Mouse (Mus musculus) kidney, postnatal 0 days (tissue): ENCODE measurements around the gene Nr2e3. TPM values are rescaled to one million over a fixed set of nuclear protein-coding genes. Genes with fewer than 3 reads are reported as not detected.
"Not testable (repeated sequence)": the region's sequence is repeated elsewhere in the genome, so short reads cannot be mapped to it uniquely, and the experiment has no call there.

Experiments
- ATAC-seq: fragments of 200-750 bp; cut with Nextera tagmentation; replicated peaks from 2 replicates; pipeline ENCODE4 v1.8.0; 2017; ENCODE audit warnings: low read depth, moderate number of reproducible peaks, moderate TSS enrichment, moderate library complexity; ENCODE audit not compliant: low FRiP score
- DNase-seq: peaks from one replicate; pipeline ENCODE4 v3.0.0-alpha.2; 2016; ENCODE audit warnings: low spot score
- H3K27ac ChIP-seq: fragments of 300-500 bp; sonication (generic); 2 replicates; pipeline ENCODE4 v1.5.1; 2014; ENCODE audit warnings: mild to moderate bottlenecking
- H3K27me3 ChIP-seq: fragments of 300-500 bp; sonication (generic); 2 replicates; pipeline ENCODE4 v1.6.1; 2014; ENCODE audit warnings: low read length, mixed read lengths; ENCODE audit not compliant: insufficient read depth
- H3K36me3 ChIP-seq: fragments of 300-500 bp; sonication (generic); 2 replicates; pipeline ENCODE4 v1.6.1; 2014; ENCODE audit warnings: low read length, mixed read lengths; ENCODE audit not compliant: insufficient read depth
- H3K4me1 ChIP-seq: fragments of 300-500 bp; sonication (generic); replicated peaks from 2 replicates; pipeline ENCODE4 v1.6.1; 2014; ENCODE audit warnings: antibody characterized with exemption, low read length, mixed read lengths; ENCODE audit not compliant: insufficient read depth
- H3K4me2 ChIP-seq: fragments of 300-500 bp; sonication (generic); 2 replicates; pipeline ENCODE4 v1.6.1; 2014; ENCODE audit warnings: mild to moderate bottlenecking, low read length, moderate library complexity, mixed read lengths
- H3K4me3 ChIP-seq: fragments of 300-500 bp; sonication (generic); replicated peaks from 2 replicates; pipeline ENCODE4 v1.5.1; 2014; ENCODE audit warnings: low read depth, low read length
- H3K9ac ChIP-seq: fragments of 300-500 bp; sonication (generic); 2 replicates; pipeline ENCODE4 v1.6.1; 2014; ENCODE audit warnings: low read depth, low read length
- H3K9me3 ChIP-seq: fragments of 300-500 bp; sonication (generic); replicated peaks from 2 replicates; pipeline ENCODE4 v1.6.1; 2016; ENCODE audit warnings: low read length, inconsistent platforms, mixed read lengths
- CTCF ChIP-seq: IDR thresholded peaks from 2 replicates; pipeline ENCODE4 v1.5.1; 2016; ENCODE audit warnings: antibody characterized with exemption, low read depth, mild to moderate bottlenecking, moderate library complexity
- WGBS: fragments of 180-500 bp; shearing (Covaris S2); extraction: QIAGEN DNeasy Blood & Tissue Kit; methylation state at CpG from one replicate; pipeline ENCODE4 v1.1.7; 2014; 5-methylcytosine and 5-hydroxymethylcytosine counted together
- polyA plus RNA-seq: library from polyadenylated mRNA; unstranded; fragments of >200 nt; fragmentation: Nextera tagmentation; extraction: Ambion mirVana; gene quantifications from 2 replicates; pipeline ENCODE4 v1.2.1, GENCODE M21; 2015

The Nr2e3 gene
- polyA plus RNA-seq, 1 experiment from 2014 or later: not detected

GRCm38 (mm10) chr9:59961201-59961955 is 919 bp upstream of the Nr2e3 start:
- 62% methylated on average over 14 of the region's 14 CpGs for WGBS
- no peak for TF ChIP-seq CTCF
- H3K27me3 ChIP-seq: no peaks in the 10 kb centered on the region
- no peak overlapping the region for H3K4me3 ChIP-seq
- H3K4me2 ChIP-seq: no peak overlapping the region
- ATAC-seq: no peak
- H3K9ac ChIP-seq: no peak overlapping the region
- DNase-seq: no peak
- no peaks in the 10 kb centered on the region for H3K36me3 ChIP-seq
- no peaks in the 10 kb centered on the region for H3K9me3 ChIP-seq
- H3K4me1 ChIP-seq: no peaks in the 10 kb centered on the region
- H3K27ac ChIP-seq: no peak overlapping the region

DNA sequence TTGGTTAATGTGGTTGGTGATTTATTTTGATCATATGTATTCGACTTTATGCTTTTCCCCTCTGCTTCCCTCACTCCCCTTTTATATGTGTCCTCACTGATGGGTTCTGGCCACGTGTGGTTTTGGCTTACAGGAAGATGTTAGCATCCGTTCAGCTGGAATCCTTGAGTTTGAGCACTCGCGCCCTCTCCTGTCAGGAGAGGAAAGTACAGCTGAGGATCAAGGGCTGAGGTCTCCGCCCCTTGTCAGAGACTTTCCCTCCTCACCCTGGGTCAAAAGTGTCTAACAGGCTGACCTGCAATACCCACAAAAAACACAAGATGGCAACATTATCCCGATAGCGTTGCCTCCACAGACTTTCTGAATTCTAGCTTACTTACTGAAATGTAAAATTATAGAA is 1.2 kb downstream of the Nr2e3 start:
- no peak overlapping the region for H3K4me2 ChIP-seq
- no peaks in the 10 kb centered on the region for H3K36me3 ChIP-seq
- H3K27ac ChIP-seq: no peak overlapping the region
- H3K4me1 ChIP-seq: no peaks in the 10 kb centered on the region
- peak; percentile 97 for TF ChIP-seq CTCF
- H3K4me3 ChIP-seq: no peak overlapping the region
- H3K9me3 ChIP-seq: no peaks in the 10 kb centered on the region
- H3K27me3 ChIP-seq: no peaks in the 10 kb centered on the region
- 1% methylated on average over 8 of the region's 8 CpGs for WGBS
- ATAC-seq (peak; percentile 72), DNase-seq (peak; percentile 97)
- H3K9ac ChIP-seq: no peak overlapping the region

DNA sequence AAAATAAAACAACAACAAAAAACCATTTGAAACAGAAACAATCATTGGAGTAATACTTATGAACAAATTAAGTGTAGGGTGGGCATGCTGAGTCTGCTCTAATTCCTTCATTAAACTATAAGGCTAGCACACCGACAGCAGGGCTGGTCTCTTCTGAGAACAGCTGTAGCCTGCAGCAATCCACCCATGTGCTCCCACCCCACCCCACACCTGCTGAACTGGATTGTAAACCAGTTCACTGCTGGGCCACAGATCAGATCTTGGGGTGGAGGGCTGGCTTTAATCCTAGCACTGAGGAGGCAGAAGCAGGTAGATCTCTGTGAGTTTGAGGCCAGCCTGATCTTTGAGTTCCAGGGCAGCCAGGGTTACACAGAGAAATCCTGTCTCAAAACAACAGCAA is 2.3 kb downstream of the Nr2e3 start:
- not testable (repeated sequence) for H3K27ac ChIP-seq, H3K9me3 ChIP-seq, ATAC-seq, H3K4me3 ChIP-seq, H3K4me2 ChIP-seq, H3K9ac ChIP-seq, H3K36me3 ChIP-seq, H3K4me1 ChIP-seq, DNase-seq, H3K27me3 ChIP-seq
- 60% methylated on average over 1 of the region's 1 CpGs for WGBS

- Histone ChIP-seq H3K9ac (no peak overlapping the region), H3K4me3 (no peak overlapping the region; the same call in 1 of the 2 replicates), H3K27me3 (no peaks in the 10 kb centered on the region), H3K36me3 (no peaks in the 10 kb centered on the region), H3K9me3 (no peaks in the 10 kb centered on the region), H3K27ac (no peak overlapping the region), H3K4me1 (no peaks in the 10 kb centered on the region), H3K4me2 (peak overlapping the region; percentile 28)
- peak; percentile 30 for DNase-seq
- WGBS: 31% methylated on average over 6 of the region's 6 CpGs
- no peak for TF ChIP-seq CTCF
- ATAC-seq: no peak
Measured at GRCm38 (mm10) chr9:59956496-59956895, 4.0 kb downstream of the Nr2e3 start.

DNA sequence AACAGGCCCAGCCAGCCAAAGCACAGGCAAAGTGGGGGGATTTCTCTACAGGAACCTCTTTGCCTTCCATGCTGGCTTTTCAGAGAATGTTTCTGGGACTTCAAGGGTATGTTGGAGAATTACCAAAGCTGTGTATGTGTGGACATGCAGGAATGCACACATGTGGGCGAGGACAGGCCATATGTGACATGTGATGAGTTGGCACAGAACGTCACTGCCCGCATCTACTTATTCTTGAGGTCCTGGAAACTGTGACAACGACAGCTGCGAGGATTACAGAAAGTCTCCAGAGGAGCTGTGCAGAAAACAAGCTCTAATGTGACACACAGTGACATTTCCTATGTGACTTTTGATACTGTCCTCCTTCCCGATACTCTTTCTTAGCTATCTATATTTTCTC is 4.8 kb downstream of the Nr2e3 start:
- no peak for DNase-seq
- TF ChIP-seq CTCF: no peak
- no peak for ATAC-seq
- no peaks in the 10 kb centered on the region for H3K9me3 ChIP-seq
- no peaks in the 10 kb centered on the region for H3K4me1 ChIP-seq
- H3K4me3 ChIP-seq: no peak overlapping the region
- no peaks in the 10 kb centered on the region for H3K27me3 ChIP-seq
- no peak overlapping the region for H3K9ac ChIP-seq
- H3K4me2 ChIP-seq: no peak overlapping the region
- H3K36me3 ChIP-seq: no peaks in the 10 kb centered on the region
- H3K27ac ChIP-seq: no peak overlapping the region
- 74% methylated on average over 6 of the region's 6 CpGs for WGBS

DNA sequence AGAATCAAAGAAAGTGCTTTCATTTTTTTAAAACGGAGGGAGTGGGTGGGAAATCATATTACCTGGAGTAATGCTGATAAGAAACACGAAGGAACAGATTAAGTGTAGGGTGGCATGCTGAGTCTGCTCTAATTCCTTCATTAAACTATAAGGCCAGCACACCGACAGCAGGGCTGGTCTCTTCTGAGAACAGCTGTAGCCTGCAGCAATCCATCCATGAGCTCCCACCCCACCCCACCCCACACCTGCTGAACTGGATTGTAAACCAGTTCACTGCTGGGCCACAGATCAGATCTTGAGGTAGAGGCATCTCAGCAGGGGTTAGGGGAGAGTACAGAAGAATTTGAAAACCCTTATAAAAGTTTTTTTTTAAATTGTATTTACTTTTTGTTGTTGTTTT is 5.3 kb downstream of the Nr2e3 start:
- Histone ChIP-seq H3K9me3 (no peaks in the 10 kb centered on the region), H3K4me2 (no peak overlapping the region), H3K27ac (no peak overlapping the region), H3K4me3 (no peak overlapping the region), H3K36me3 (no peaks in the 10 kb centered on the region), H3K27me3 (no peaks in the 10 kb centered on the region), H3K9ac (no peak overlapping the region), H3K4me1 (no peaks in the 10 kb centered on the region)
- TF ChIP-seq CTCF: no peak
- WGBS: 51% methylated on average over 3 of the region's 3 CpGs
- no peak for ATAC-seq
- no peak for DNase-seq

DNA sequence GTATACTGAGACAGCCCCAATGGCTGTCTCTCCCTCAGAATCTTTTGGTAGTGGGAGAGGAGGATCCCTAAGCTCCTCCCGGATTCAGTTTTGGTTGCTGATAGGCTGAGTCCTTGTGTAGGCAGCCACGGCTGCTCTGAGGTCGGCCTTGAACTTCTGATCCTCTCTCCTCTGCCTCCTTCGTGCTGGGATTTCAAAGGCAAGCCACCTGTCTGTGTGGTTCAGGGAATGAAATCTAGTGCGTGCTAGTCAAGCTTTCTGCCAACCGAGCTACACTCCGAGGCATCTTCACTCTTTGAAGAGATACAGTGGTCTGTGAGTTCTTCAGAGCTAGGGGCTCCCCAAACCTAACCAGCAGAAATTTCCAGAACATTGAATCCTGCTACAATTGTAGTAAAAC is 6.9 kb downstream of the Nr2e3 start:
- no peak for TF ChIP-seq CTCF
- Histone ChIP-seq H3K27ac (no peak overlapping the region), H3K27me3 (no peaks in the 10 kb centered on the region), H3K9me3 (no peaks in the 10 kb centered on the region), H3K9ac (no peak overlapping the region), H3K4me1 (no peaks in the 10 kb centered on the region), H3K4me3 (no peak overlapping the region), H3K4me2 (no peak overlapping the region), H3K36me3 (no peaks in the 10 kb centered on the region)
- no peak for DNase-seq
- 82% methylated on average over 7 of the region's 7 CpGs for WGBS
- no peak for ATAC-seq
